In the genomic region with DNA sequence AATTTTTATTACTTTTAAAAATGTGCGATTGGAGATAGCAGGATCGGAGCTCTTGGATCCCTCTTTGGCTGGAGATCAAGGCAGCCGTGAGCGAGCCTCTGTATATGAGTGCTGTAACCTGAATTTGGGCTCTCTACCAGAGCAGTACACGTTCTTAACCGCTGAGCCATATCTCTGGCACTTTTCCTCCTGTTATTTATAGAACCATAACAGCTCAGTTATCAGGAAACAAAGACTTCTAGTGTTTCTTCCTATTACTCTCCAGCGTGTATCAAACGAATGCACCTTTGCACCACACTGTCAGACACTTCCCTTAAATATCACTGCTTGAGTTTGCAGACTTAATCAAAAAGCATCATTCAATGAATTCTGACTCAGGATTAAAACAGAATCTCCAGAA, we compare ENCODE assay signal across 17 mouse cellular contexts. TPM values are rescaled to one million over a fixed set of nuclear protein-coding genes. Genes with fewer than 3 reads are reported as not detected.
A peak's percentile ranks its signal among the peaks of the same experiment; 100 is the strongest.
DNase-seq lines count a peak whose midpoint lies in the region; ATAC-seq and TF ChIP-seq lines count a peak whose summit lies in the region.
"Had no signal": no experiment of that assay in that cellular context is flagged by ENCODE, and none has a peak within 500 bp of the region (broad histone marks: within the 10 kb centered on the region; RNA-seq: fewer than 3 reads in every experiment).

No protein-coding gene starts in this region.

- no peaks in the 10 kb centered on the region for H3K36me3 ChIP-seq in lung, embryonic 14.5 days (ENCODE audit: insufficient read depth)
- H3K36me3 ChIP-seq in heart, embryonic 13.5 days, result no peaks in the 10 kb centered on the region
- H3K36me3 ChIP-seq: embryonic facial prominence, embryonic 15.5 days; limb, embryonic 15.5 days; midbrain, embryonic 13.5 days had no signal

- WGBS in lung, embryonic 14.5 days, result 39% methylated on average over 8 of the region's 8 CpGs
- 21% methylated on average over 8 of the region's 8 CpGs for WGBS in heart, embryonic 13.5 days

- no peak for TF ChIP-seq CTCF in lung, embryonic 14.5 days (IDR thresholded peaks at IDR 0.05; ENCODE audit: low read depth)

- H3K27me3 ChIP-seq in lung, embryonic 14.5 days (ENCODE audit: insufficient read depth, low read length), result no peaks in the 10 kb centered on the region
- H3K27me3 ChIP-seq in heart, embryonic 13.5 days (replicated peaks), result no peaks in the 10 kb centered on the region
- H3K27me3 ChIP-seq: embryonic facial prominence, embryonic 15.5 days; limb, embryonic 15.5 days; midbrain, embryonic 13.5 days had no signal

- no peak overlapping the region for H3K27ac ChIP-seq in lung, embryonic 14.5 days (ENCODE audit: low read depth)
- peak overlapping the region; percentile 81 for H3K27ac ChIP-seq in heart, embryonic 13.5 days (replicated peaks)
- H3K27ac ChIP-seq: embryonic facial prominence, embryonic 15.5 days; limb, embryonic 15.5 days; macrophage; midbrain, embryonic 13.5 days had no signal

- H3K4me3 ChIP-seq in lung, embryonic 14.5 days (ENCODE audit: low read depth, low read length), result no peak overlapping the region
- 0 out of 2 replicates have a peak overlapping the region, but pooled peaks have one; percentile 4 for H3K4me3 ChIP-seq in heart, embryonic 13.5 days
- H3K4me3 ChIP-seq: embryonic facial prominence, embryonic 15.5 days; limb, embryonic 15.5 days; midbrain, embryonic 13.5 days had no signal

- DNase-seq in cerebellum, postnatal 10 days, result peak; percentile 38
- no peak for DNase-seq in cerebellum, adult 8-10 months
- peak; percentile 49 for DNase-seq in lung, embryonic 14.5 days
- no peak for DNase-seq in lung, postnatal 25 days (ENCODE audit: low spot score)
- no peak for DNase-seq in layer of hippocampus, postnatal 25 days (ENCODE audit: extremely low spot score in 1 of 2, low spot score in 1 of 2)
- DNase-seq in kidney, adult 11 months, result no peak
- DNase-seq: adrenal gland, adult 8-10 months; cerebellum, adult 18-20 months; gastrocnemius, postnatal 14 days; kidney, adult 8-10 months; liver, postnatal 0 days had no signal

- H3K4me1 ChIP-seq in lung, embryonic 14.5 days (ENCODE audit: insufficient read depth), result no peaks in the 10 kb centered on the region
- H3K4me1 ChIP-seq in heart, embryonic 13.5 days, result peaks cover 63% of the 10 kb centered on the region

- no peak overlapping the region for H3K9ac ChIP-seq in lung, embryonic 14.5 days
- 0 out of 2 replicates have a peak overlapping the region, but pooled peaks have one; percentile 50 for H3K9ac ChIP-seq in heart, embryonic 13.5 days
- H3K9ac ChIP-seq: embryonic facial prominence, embryonic 15.5 days; limb, embryonic 15.5 days; liver, postnatal 0 days; midbrain, embryonic 13.5 days had no signal

- H3K9me3 ChIP-seq in lung, embryonic 14.5 days (ENCODE audit: low read depth, low read length), result no peaks in the 10 kb centered on the region
- no peaks in the 10 kb centered on the region for H3K9me3 ChIP-seq in heart, embryonic 13.5 days
- H3K9me3 ChIP-seq: embryonic facial prominence, embryonic 15.5 days; limb, embryonic 15.5 days; midbrain, embryonic 13.5 days had no signal

- no peak for ATAC-seq in lung, embryonic 14.5 days (ENCODE audit: insufficient read depth)
- no peak for ATAC-seq in heart, embryonic 13.5 days (ENCODE audit: extremely low read depth, insufficient number of reproducible peaks, low FRiP score, low TSS enrichment)
- ATAC-seq in megakaryocyte-erythroid progenitor cell, adult 5-6 weeks (replicated peaks; ENCODE audit: low FRiP score, low TSS enrichment, poor library complexity, severe bottlenecking), result peak; percentile 88
- ATAC-seq: liver, postnatal 0 days; midbrain, embryonic 13.5 days had no signal

- no peak overlapping the region for H3K4me2 ChIP-seq in lung, embryonic 14.5 days
- H3K4me2 ChIP-seq in heart, embryonic 13.5 days, result peak overlapping the region; percentile 53
- H3K4me2 ChIP-seq: embryonic facial prominence, embryonic 15.5 days; limb, embryonic 15.5 days; midbrain, embryonic 13.5 days had no signal

RNA-seq across cellular contexts. Expression of gene Artn, which starts 57.2 kb away (rescaled TPM):
- 2.5 and 3.3 TPM in 2 replicates for polyA plus RNA-seq in lung, embryonic 14.5 days (2014; fragmentation: Nextera tagmentation; extraction: Ambion mirVana)
- polyA plus RNA-seq in heart, embryonic 13.5 days (2015; fragmentation: Nextera tagmentation; extraction: Ambion mirVana), result 0.66 and 0.98 TPM in 2 replicates
- total RNA-seq in megakaryocyte-erythroid progenitor cell, adult 5-6 weeks (2014; fragmentation: Nextera tagmentation), result not detected in 2 replicates
- not detected in 2 replicates for total RNA-seq in megakaryocyte-erythroid progenitor cell, adult 5-6 weeks (2017)
- total RNA-seq in layer of hippocampus, postnatal 25 days (2021), result 1 to 10 TPM; 1.9 to 2.2 TPM
- polyA plus RNA-seq: macrophage had no signal

Comparison
In these comparisons a context has a peak if more than half of its experiments do, and no peak if none do; other contexts are left out.
1. DNase-seq: peak in cerebellum, postnatal 10 days (2 of 2) and lung, embryonic 14.5 days (single experiment); none in cerebellum, adult 8-10 months (single experiment), lung, postnatal 25 days (single experiment), layer of hippocampus, postnatal 25 days (0 of 2) and kidney, adult 11 months (single experiment).